Mouse (Mus musculus) ES-E14 (cell line): ENCODE results near the gene Mef2c.

ENCODE experiments used
- CHD2 ChIP-seq: IDR thresholded peaks from 2 replicates; pipeline ENCODE4 v1.6.1; 2014; ENCODE audit warnings: mild to moderate bottlenecking, low read depth, low read length, inconsistent platforms
- ZC3H11A ChIP-seq: IDR thresholded peaks from 2 replicates; pipeline ENCODE4 v1.6.1; 2012; ENCODE audit warnings: low read depth, mild to moderate bottlenecking, inconsistent platforms, low read length, borderline replicate concordance

DNA sequence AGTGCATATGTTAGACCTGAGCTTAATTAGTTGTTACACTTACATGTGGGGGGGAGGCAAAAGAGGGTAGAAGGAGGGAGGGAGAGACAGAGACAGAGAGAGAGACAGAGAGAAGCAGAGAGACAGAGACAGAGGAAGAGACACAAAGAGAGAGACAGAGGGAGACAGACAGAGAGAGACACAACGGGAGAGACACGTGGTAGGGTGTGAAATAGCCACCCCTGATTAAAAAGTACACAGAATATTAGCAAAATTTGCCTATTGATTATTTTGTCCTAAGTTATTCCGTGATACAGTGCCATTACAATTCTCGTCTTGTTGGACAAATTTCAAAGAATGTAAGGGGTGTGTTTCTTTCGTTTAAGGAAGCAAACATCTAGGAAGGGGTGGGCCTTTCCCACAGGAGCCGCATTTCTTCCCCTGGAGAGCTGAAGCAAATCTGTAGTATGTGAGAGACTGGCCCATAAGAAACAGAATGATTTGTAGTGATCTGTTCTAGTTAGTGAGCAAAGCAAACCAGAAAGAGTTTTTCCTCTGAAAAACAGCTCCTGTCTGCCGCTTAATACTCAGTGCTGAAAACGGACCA, 26.0 kb downstream of the Mef2c start:
- TF ChIP-seq ZC3H11A: no peak
- TF ChIP-seq CHD2: no peak
